Comparison of ENCODE assay signal across 8 mouse cellular contexts in the genomic region with DNA sequence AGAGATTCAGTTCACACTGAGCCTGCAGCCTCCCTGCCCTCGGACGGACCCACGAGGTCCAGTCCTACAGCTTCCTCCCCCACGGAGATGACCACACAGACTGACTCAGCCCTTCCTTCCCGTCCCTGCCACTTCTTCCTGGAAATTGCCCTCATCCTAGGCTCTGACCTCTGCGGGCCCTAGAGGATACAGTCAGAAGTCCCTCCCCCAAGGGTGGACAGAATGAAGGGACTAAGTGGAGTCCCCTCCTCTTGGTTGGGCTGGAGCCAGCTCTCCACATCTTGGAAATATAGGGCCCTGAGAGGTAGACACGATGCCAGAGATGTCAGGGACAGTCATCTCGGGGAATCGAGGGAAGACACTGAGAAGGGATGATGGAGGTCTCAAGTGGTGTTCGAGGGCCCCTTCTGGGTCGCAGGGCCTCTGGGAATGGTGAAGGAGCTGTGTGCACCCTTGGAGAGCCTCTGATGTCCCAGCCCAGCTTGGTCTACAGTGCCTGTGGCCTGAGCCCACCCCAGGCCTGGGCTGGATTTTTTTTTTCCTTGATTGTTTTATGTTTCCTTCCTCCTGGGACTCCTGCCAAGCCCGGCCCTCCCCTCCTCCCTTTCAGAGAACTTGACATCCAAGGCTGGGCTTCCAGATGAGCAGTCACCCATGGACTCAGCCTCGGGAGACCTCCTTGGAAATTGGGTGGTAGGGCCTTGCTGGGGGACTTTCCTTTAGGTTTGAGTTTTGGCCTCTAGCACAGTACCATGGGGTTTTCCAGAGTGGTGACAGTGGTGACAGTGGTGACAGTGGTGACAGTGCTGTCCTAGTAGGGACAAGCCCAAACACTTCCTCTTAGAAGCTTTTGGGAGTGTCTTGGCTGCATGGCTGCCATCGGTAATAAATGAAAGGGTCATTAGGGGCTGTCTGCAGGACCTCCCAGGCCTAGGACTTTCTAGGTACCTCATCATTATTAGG. TPM values are rescaled to one million over a fixed set of nuclear protein-coding genes. Genes with fewer than 3 reads are reported as not detected.
DNase-seq lines count a peak whose midpoint lies in the region; ATAC-seq and TF ChIP-seq lines count a peak whose summit lies in the region.

No protein-coding gene starts in this region.

- ATAC-seq in embryonic facial prominence, embryonic 13.5 days (ENCODE audit: insufficient number of reproducible peaks, insufficient read depth, low FRiP score, low TSS enrichment, low read depth) = no peak
- 0 out of 2 replicates have a peak, but pooled peaks have one; percentile 19 for ATAC-seq in liver, embryonic 13.5 days (ENCODE audit: low read depth)
- peak; percentile 25; the same call in 1 of the 2 replicates for ATAC-seq in stomach, postnatal 0 days (ENCODE audit: low FRiP score, low TSS enrichment)
- no peak for ATAC-seq in hindbrain, embryonic 13.5 days (ENCODE audit: low FRiP score)

- peak overlapping the region; percentile 28; the same call in 1 of the 2 replicates for H3K27ac ChIP-seq in embryonic facial prominence, embryonic 13.5 days
- no peak overlapping the region for H3K27ac ChIP-seq in embryonic facial prominence, embryonic 10.5 days (replicated peaks)
- H3K27ac ChIP-seq in liver, embryonic 13.5 days = no peak overlapping the region
- H3K27ac ChIP-seq in stomach, postnatal 0 days (replicated peaks) = peak overlapping the region; percentile 56
- H3K27ac ChIP-seq in hindbrain, embryonic 13.5 days = no peak overlapping the region; the same call in 1 of the 2 replicates

- TF ChIP-seq CTCF in stomach, postnatal 0 days (IDR thresholded peaks at IDR 0.05; ENCODE audit: low read depth) = no peak

- peaks cover 11% of the 10 kb centered on the region for H3K27me3 ChIP-seq in embryonic facial prominence, embryonic 13.5 days
- peaks cover 16% of the 10 kb centered on the region for H3K27me3 ChIP-seq in embryonic facial prominence, embryonic 10.5 days (replicated peaks; ENCODE audit: low read depth, poor library complexity, severe bottlenecking)
- peaks cover 35% of the 10 kb centered on the region for H3K27me3 ChIP-seq in liver, embryonic 13.5 days
- H3K27me3 ChIP-seq in stomach, postnatal 0 days (ENCODE audit: control insufficient read depth, insufficient read depth, low read length) = no peaks in the 10 kb centered on the region
- H3K27me3 ChIP-seq in hindbrain, embryonic 13.5 days = peaks cover 8% of the 10 kb centered on the region; the same call in 1 of the 2 replicates

- no peaks in the 10 kb centered on the region for H3K36me3 ChIP-seq in embryonic facial prominence, embryonic 13.5 days
- no peaks in the 10 kb centered on the region for H3K36me3 ChIP-seq in embryonic facial prominence, embryonic 10.5 days (replicated peaks)
- H3K36me3 ChIP-seq in liver, embryonic 13.5 days = no peaks in the 10 kb centered on the region
- no peaks in the 10 kb centered on the region for H3K36me3 ChIP-seq in stomach, postnatal 0 days (ENCODE audit: control insufficient read depth, insufficient read depth, low read length)
- H3K36me3 ChIP-seq in hindbrain, embryonic 13.5 days = no peaks in the 10 kb centered on the region

- TF ChIP-seq EP300 in stomach, postnatal 0 days (optimal IDR thresholded peaks at IDR 0.05) = no peak

- no peak overlapping the region for H3K4me2 ChIP-seq in embryonic facial prominence, embryonic 13.5 days
- H3K4me2 ChIP-seq in liver, embryonic 13.5 days = no peak overlapping the region
- H3K4me2 ChIP-seq in stomach, postnatal 0 days (replicated peaks; ENCODE audit: low read depth) = no peak overlapping the region
- no peak overlapping the region for H3K4me2 ChIP-seq in hindbrain, embryonic 13.5 days

- WGBS in embryonic facial prominence, embryonic 13.5 days = 72% methylated on average over 14 of the region's 14 CpGs
- 76% methylated on average over 14 of the region's 14 CpGs for WGBS in embryonic facial prominence, embryonic 10.5 days
- WGBS in liver, embryonic 13.5 days (ENCODE audit: insufficient replicate concordance) = 40% methylated on average over 14 of the region's 14 CpGs
- 48% methylated on average over 14 of the region's 14 CpGs for WGBS in stomach, postnatal 0 days
- 71% methylated on average over 14 of the region's 14 CpGs for WGBS in hindbrain, embryonic 13.5 days

- 0 out of 2 replicates have a peak overlapping the region, but pooled peaks have one; percentile 11 for H3K9ac ChIP-seq in embryonic facial prominence, embryonic 13.5 days
- H3K9ac ChIP-seq in liver, embryonic 13.5 days = no peak overlapping the region
- H3K9ac ChIP-seq in stomach, postnatal 0 days (ENCODE audit: low read length) = no peak overlapping the region
- no peak overlapping the region for H3K9ac ChIP-seq in hindbrain, embryonic 13.5 days

- intact Hi-C loops in heart, postnatal 36 days (cut with DNase I) = no loop called here

- no peak overlapping the region for H3K4me3 ChIP-seq in embryonic facial prominence, embryonic 13.5 days
- no peak overlapping the region for H3K4me3 ChIP-seq in embryonic facial prominence, embryonic 10.5 days
- no peak overlapping the region for H3K4me3 ChIP-seq in liver, embryonic 13.5 days (replicated peaks)
- no peak overlapping the region for H3K4me3 ChIP-seq in stomach, postnatal 0 days (ENCODE audit: low read depth, low read length)
- H3K4me3 ChIP-seq in hindbrain, embryonic 13.5 days = no peak overlapping the region

- no peak for DNase-seq in embryonic facial prominence, embryonic 10.5 days (ENCODE audit: low spot score)
- peak; percentile 69 for DNase-seq in adrenal gland, postnatal 25 days
- peak; percentile 74 to 78 for DNase-seq in heart, postnatal 36 days
- DNase-seq in liver, embryonic 13.5 days = no peak
- peak; percentile 67 for DNase-seq in stomach, postnatal 0 days (ENCODE audit: low spot score)
- no peak for DNase-seq in frontal cortex, postnatal 25 days (ENCODE audit: low spot score in 2 of 2)

- peaks cover 41% of the 10 kb centered on the region for H3K4me1 ChIP-seq in embryonic facial prominence, embryonic 13.5 days
- H3K4me1 ChIP-seq in embryonic facial prominence, embryonic 10.5 days = peaks cover 33% of the 10 kb centered on the region
- peaks cover 27% of the 10 kb centered on the region for H3K4me1 ChIP-seq in liver, embryonic 13.5 days (replicated peaks)
- peaks cover 5% of the 10 kb centered on the region for H3K4me1 ChIP-seq in stomach, postnatal 0 days (replicated peaks; ENCODE audit: control insufficient read depth, insufficient read depth)
- H3K4me1 ChIP-seq in hindbrain, embryonic 13.5 days (replicated peaks) = peaks cover 24% of the 10 kb centered on the region

- H3K9me3 ChIP-seq in embryonic facial prominence, embryonic 13.5 days = no peaks in the 10 kb centered on the region
- no peaks in the 10 kb centered on the region for H3K9me3 ChIP-seq in embryonic facial prominence, embryonic 10.5 days
- H3K9me3 ChIP-seq in liver, embryonic 13.5 days (replicated peaks) = no peaks in the 10 kb centered on the region
- H3K9me3 ChIP-seq in stomach, postnatal 0 days (ENCODE audit: control insufficient read depth, low read length) = no peaks in the 10 kb centered on the region
- H3K9me3 ChIP-seq in hindbrain, embryonic 13.5 days = no peaks in the 10 kb centered on the region

RNA-seq across cellular contexts. Expression of a gene that starts 5.3 kb away (rescaled TPM):
- polyA plus RNA-seq in embryonic facial prominence, embryonic 13.5 days (2015; fragmentation: Nextera tagmentation; extraction: Ambion mirVana) = 4.7 TPM in 2 replicates
- 1.5 and 2.2 TPM in 2 replicates for polyA plus RNA-seq in embryonic facial prominence, embryonic 10.5 days (2016; fragmentation: Nextera tagmentation; extraction: Ambion mirVana)
- total RNA-seq in adrenal gland, postnatal 25 days (2021) = 6.2 and 8.5 TPM in 2 replicates
- 1 to 10 TPM; 9.3 to 9.5 TPM for total RNA-seq in heart, postnatal 36 days (2021)
- 2.7 and 3.0 TPM in 2 replicates for polyA plus RNA-seq in liver, embryonic 13.5 days (2015; fragmentation: Nextera tagmentation; extraction: Ambion mirVana)
- polyA plus RNA-seq in stomach, postnatal 0 days (2015; fragmentation: Nextera tagmentation; extraction: Ambion mirVana) = 7.9 and 8.1 TPM in 2 replicates
- polyA plus RNA-seq in hindbrain, embryonic 13.5 days (2015; fragmentation: Nextera tagmentation; extraction: Ambion mirVana) = 11.5 and 12.4 TPM in 2 replicates

RNA-seq across cellular contexts. Expression of a gene that starts 17.1 kb away (rescaled TPM):
- 164 and 179 TPM in 2 replicates for polyA plus RNA-seq in embryonic facial prominence, embryonic 13.5 days (2015; fragmentation: Nextera tagmentation; extraction: Ambion mirVana)
- polyA plus RNA-seq in embryonic facial prominence, embryonic 10.5 days (2016; fragmentation: Nextera tagmentation; extraction: Ambion mirVana) = 231 and 251 TPM in 2 replicates
- total RNA-seq in adrenal gland, postnatal 25 days (2021) = 88.9 and 103 TPM in 2 replicates
- total RNA-seq in heart, postnatal 36 days (2021) = 10 to 100 TPM; 75.8 to 96.2 TPM
- 56.7 and 60.0 TPM in 2 replicates for polyA plus RNA-seq in liver, embryonic 13.5 days (2015; fragmentation: Nextera tagmentation; extraction: Ambion mirVana)
- polyA plus RNA-seq in stomach, postnatal 0 days (2015; fragmentation: Nextera tagmentation; extraction: Ambion mirVana) = 47.0 and 54.9 TPM in 2 replicates
- polyA plus RNA-seq in hindbrain, embryonic 13.5 days (2015; fragmentation: Nextera tagmentation; extraction: Ambion mirVana) = 128 and 137 TPM in 2 replicates

RNA-seq across cellular contexts. Expression of a gene that starts 34.1 kb away (rescaled TPM):
- polyA plus RNA-seq in embryonic facial prominence, embryonic 13.5 days (2015; fragmentation: Nextera tagmentation; extraction: Ambion mirVana) = 74.5 and 79.5 TPM in 2 replicates
- polyA plus RNA-seq in embryonic facial prominence, embryonic 10.5 days (2016; fragmentation: Nextera tagmentation; extraction: Ambion mirVana) = 119 and 120 TPM in 2 replicates
- 28.4 and 29.6 TPM in 2 replicates for total RNA-seq in adrenal gland, postnatal 25 days (2021)
- total RNA-seq in heart, postnatal 36 days (2021) = 10 to 100 TPM; 10.6 to 10.9 TPM
- polyA plus RNA-seq in liver, embryonic 13.5 days (2015; fragmentation: Nextera tagmentation; extraction: Ambion mirVana) = 62.2 and 69.8 TPM in 2 replicates
- polyA plus RNA-seq in stomach, postnatal 0 days (2015; fragmentation: Nextera tagmentation; extraction: Ambion mirVana) = 20.4 and 21.2 TPM in 2 replicates
- polyA plus RNA-seq in hindbrain, embryonic 13.5 days (2015; fragmentation: Nextera tagmentation; extraction: Ambion mirVana) = 22.6 and 24.2 TPM in 2 replicates

RNA-seq across cellular contexts. Expression of a gene that starts 36.0 kb away (rescaled TPM):
- 3.8 and 4.7 TPM in 2 replicates for polyA plus RNA-seq in embryonic facial prominence, embryonic 13.5 days (2015; fragmentation: Nextera tagmentation; extraction: Ambion mirVana)
- polyA plus RNA-seq in embryonic facial prominence, embryonic 10.5 days (2016; fragmentation: Nextera tagmentation; extraction: Ambion mirVana) = 6.8 and 7.4 TPM in 2 replicates
- 1.3 and 2.0 TPM in 2 replicates for total RNA-seq in adrenal gland, postnatal 25 days (2021)
- under 1 TPM; 0.57 to 0.64 TPM for total RNA-seq in heart, postnatal 36 days (2021)
- polyA plus RNA-seq in liver, embryonic 13.5 days (2015; fragmentation: Nextera tagmentation; extraction: Ambion mirVana) = 2.5 TPM in 2 replicates
- polyA plus RNA-seq in stomach, postnatal 0 days (2015; fragmentation: Nextera tagmentation; extraction: Ambion mirVana) = 0.77 and 1.0 TPM in 2 replicates
- 15.2 and 15.9 TPM in 2 replicates for polyA plus RNA-seq in hindbrain, embryonic 13.5 days (2015; fragmentation: Nextera tagmentation; extraction: Ambion mirVana)

RNA-seq across cellular contexts. Expression of a gene that starts 52.3 kb away (rescaled TPM):
- polyA plus RNA-seq in embryonic facial prominence, embryonic 13.5 days (2015; fragmentation: Nextera tagmentation; extraction: Ambion mirVana) = 3.1 and 4.5 TPM in 2 replicates
- 2.5 and 2.9 TPM in 2 replicates for polyA plus RNA-seq in embryonic facial prominence, embryonic 10.5 days (2016; fragmentation: Nextera tagmentation; extraction: Ambion mirVana)
- total RNA-seq in adrenal gland, postnatal 25 days (2021) = 39.1 and 39.7 TPM in 2 replicates
- total RNA-seq in heart, postnatal 36 days (2021) = 1 to 10 TPM; 3.4 to 4.2 TPM
- 5.7 and 6.8 TPM in 2 replicates for polyA plus RNA-seq in liver, embryonic 13.5 days (2015; fragmentation: Nextera tagmentation; extraction: Ambion mirVana)
- polyA plus RNA-seq in stomach, postnatal 0 days (2015; fragmentation: Nextera tagmentation; extraction: Ambion mirVana) = 2.9 and 3.2 TPM in 2 replicates
- polyA plus RNA-seq in hindbrain, embryonic 13.5 days (2015; fragmentation: Nextera tagmentation; extraction: Ambion mirVana) = 2.6 and 2.8 TPM in 2 replicates

Comparison
In these comparisons a context has a peak if more than half of its experiments do, and no peak if none do; other contexts are left out.
1. H3K27ac ChIP-seq: peak in embryonic facial prominence, embryonic 13.5 days (single experiment) and stomach, postnatal 0 days (single experiment); none in embryonic facial prominence, embryonic 10.5 days (single experiment), liver, embryonic 13.5 days (single experiment) and hindbrain, embryonic 13.5 days (single experiment).
2. ATAC-seq: peak in liver, embryonic 13.5 days (single experiment) and stomach, postnatal 0 days (single experiment); none in embryonic facial prominence, embryonic 13.5 days (single experiment) and hindbrain, embryonic 13.5 days (single experiment).
3. DNase-seq: peak in adrenal gland, postnatal 25 days (single experiment), heart, postnatal 36 days (2 of 2) and stomach, postnatal 0 days (single experiment); none in embryonic facial prominence, embryonic 10.5 days (single experiment), liver, embryonic 13.5 days (single experiment) and frontal cortex, postnatal 25 days (0 of 2).